Mouse (Mus musculus): ENCODE data around the gene Psg19.
"Not testable (repeated sequence)": the region's sequence is repeated elsewhere in the genome, so short reads cannot be mapped to it uniquely, and the experiment has no call there.

Gene Psg19

GRCm38 (mm10) chr7:18798420-18798819 is at the start of gene Psg19:
Psg19 (minus strand) TSS chr7:18798520.
- DNase-seq (ENCODE audit: low read depth, low spot score), result no peak

DNA sequence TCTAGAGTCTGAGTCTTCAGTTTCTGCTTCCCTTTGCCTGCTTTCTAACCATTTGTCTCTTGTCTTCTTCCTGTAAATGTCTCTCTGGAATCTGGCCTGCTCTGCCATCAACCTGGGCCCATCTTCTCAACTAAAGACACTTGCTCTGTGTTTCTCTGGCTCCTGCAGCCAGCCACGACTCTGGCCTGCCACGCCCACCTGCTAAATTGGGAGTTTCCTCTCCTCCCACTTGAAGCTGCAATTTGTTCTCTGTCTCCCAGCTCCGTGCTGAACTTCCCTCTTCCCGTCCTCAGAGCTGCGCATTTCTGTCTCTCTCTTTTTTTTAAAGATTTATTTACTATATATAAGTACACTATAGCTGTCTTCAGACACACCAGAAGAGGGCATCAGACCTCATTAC is 46.5 kb upstream of the Psg19 start:
- peak; percentile 1 for DNase-seq (ENCODE audit: low read depth, low spot score)

- no peak for DNase-seq (ENCODE audit: low read depth, low spot score)
These were observed 42.9 kb upstream of the Psg19 start for GRCm38 (mm10) chr7:18841174-18841567.

DNA sequence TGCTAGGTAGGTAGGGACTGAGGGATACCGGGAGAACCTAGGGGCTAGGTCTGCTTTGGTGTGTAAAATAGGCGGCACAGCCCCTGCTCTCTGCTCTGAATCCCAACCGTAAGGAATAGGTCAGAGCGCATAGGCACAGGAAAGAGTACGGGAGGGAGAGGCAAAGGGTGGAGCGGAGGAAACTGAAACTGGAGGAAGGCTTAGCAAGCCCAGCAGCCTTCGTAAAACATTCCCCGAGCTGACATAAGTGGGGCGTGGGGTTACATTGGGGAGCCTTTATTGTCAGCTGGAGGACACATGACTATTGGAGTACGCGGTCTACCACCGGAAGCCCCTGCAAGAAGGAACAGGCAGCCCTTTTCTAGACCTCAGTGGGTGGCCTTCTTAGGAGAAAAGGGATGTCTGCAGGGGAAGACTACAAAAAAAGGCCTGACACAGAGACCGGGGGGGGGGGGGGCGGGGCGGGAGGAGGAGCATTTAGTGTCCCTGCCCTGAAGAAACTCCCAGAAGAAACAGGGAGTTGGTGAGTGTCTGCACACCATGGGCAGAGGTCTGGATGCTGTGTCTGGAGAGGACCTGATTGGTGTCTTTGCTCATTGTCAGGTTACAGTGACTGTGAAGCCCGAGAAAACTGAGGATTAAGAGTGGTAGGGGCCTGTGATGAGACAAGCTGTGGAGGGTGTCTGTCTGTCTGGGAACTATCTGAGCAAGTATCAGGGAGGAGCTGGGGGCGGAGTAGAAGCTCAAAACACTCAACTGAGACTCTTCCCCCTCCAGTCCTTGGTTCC is 42.3 kb upstream of the Psg19 start:
- DNase-seq (ENCODE audit: low read depth, low spot score), result peak; percentile 56

- peak; percentile 12 for DNase-seq (ENCODE audit: low read depth, low spot score)
These were observed 41.5 kb upstream of the Psg19 start, which contains the start of gene Mill2 for GRCm38 (mm10) chr7:18839865-18840264. Mill2 (plus strand) TSS chr7:18839966.

DNA sequence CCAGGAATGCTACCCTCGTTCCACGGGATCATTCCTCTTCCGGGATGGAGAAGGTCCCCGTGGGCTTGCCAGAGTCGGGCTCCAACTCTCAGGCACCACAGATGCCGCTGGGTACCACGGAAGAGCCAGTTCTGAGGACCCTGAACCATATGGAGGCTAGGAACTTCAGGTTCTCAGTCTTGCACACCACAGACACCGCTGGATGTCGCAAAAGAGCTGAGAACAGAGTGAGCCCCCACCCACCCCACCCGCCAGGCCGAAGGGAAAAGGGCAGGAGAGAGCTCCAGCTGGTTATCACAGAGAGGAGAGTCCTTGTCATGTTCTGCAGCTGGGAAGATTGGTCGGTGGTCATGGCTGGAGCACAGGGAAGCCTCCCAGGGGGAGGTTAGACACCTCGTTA is 34.0 kb upstream of the Psg19 start:
- no peak for DNase-seq (ENCODE audit: low read depth, low spot score)

GRCm38 (mm10) chr7:18829545-18829944 is 31.2 kb upstream of the Psg19 start:
- no peak for DNase-seq (ENCODE audit: low read depth, low spot score)

DNA sequence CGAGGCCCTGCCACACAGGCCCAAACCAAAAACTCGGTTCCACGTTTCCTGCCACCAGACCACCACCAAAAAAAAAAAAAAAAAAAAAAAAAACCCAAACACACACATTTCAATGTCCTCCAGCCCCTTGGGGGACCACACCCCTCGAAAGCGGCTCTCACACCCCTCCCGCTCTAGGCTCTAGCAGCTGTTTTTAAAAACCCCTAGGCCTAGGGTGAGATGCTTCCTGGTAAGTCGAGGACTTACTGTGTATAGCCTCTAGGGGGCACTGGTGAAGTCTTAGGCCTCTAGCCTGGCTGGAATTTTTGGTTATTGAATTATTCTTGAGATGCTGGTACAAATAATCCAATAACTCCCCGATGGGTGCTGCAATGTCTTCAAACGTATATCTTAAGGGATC is 30.3 kb upstream of the Psg19 start:
- DNase-seq (ENCODE audit: low read depth, low spot score), result peak; percentile 13

DNA sequence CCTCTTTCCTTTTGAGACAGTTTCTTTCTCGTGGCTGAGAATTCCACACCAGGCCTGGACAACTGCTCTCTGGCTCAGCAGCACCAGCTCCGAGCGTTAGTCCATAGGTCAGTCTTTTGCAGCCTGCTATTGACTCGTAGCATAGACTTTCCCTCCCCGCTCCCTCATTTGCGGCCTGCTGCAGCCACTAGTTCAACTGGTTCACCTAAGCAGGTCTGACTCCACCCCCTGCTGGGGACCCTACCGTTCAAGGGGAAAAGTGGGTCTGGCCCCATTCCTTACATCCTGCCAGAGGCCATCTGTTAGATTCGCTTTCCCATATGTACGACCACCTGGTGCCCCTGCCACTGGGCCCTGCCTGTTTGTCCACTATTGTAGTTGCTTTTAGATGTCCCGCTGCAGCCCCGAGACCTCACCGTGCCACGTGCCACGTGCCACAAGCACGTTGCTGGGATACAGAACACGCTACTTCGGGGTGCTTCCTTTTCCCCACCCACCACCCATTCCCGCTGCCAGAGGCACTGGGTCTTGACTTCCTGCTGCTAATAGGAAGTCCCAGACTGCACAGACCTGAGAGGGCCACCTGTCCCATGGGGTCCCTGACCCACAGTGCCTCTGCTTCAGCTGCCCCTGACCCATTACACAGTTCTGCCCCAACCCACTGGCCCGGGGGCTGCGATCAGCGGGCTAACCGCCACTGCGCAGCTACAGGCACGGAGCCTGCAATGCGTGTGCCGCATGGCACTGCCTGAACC is 29.6 kb upstream of the Psg19 start:
- no peak for DNase-seq (ENCODE audit: low read depth, low spot score)

DNA sequence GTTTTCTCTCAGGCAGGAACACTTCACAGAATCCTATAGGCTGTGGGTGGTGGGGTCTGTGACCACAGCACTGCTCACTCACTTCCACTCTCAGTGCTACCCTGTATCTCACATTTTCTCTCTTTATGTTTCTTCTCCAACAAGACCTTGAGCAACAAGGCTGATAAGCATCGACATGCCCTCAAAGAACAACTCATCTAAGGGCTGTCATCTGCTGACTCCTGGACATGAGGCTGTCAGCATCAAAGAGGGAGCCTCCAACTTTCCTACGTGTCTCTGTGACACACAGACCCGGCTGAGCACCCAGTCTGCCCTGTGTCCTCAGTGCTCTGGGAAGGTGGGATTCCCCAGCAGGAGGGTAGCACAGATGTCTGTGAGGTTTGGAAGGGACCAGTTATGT is 23.2 kb upstream of the Psg19 start, which contains the start of gene Psg17:
TSS of gene Psg17 (minus strand) at position 101 of the 400 bp plus-strand sequence.
- no peak for DNase-seq (ENCODE audit: low read depth, low spot score)

GRCm38 (mm10) chr7:18818301-18818700 is 20.0 kb upstream of the Psg19 start:
- DNase-seq (ENCODE audit: low read depth, low spot score), result no peak

DNA sequence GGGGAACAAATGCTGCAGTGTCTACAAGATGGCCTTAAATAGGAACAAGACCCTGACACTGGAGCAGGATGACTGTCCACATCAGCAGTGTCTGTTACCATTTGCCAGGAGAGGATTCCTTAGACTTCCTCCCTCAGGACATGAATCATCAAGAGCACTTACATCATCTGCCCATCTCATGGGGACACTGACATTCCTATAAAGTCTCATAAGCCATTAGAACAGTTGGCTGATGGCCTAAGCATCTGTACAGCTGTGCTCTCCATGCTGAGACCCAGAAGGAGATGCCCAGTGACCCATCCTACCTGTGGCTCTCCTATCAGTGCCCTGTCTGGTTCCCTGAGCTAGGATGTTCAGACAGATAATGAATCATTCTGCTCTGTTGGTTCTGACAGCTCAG is 5.2 kb upstream of the Psg19 start:
- DNase-seq (ENCODE audit: low read depth, low spot score), result no peak

GRCm38 (mm10) chr7:18799129-18799528 is 809 bp upstream of the Psg19 start:
- no peak for DNase-seq (ENCODE audit: low read depth, low spot score)

- not testable (repeated sequence) for DNase-seq (ENCODE audit: low read depth, low spot score)
These were observed 7.6 kb downstream of the Psg19 start for GRCm38 (mm10) chr7:18790671-18791070.

GRCm38 (mm10) chr7:18781301-18781700 is 17.0 kb downstream of the Psg19 start:
- not testable (repeated sequence) for DNase-seq (ENCODE audit: low read depth, low spot score)

- no peak for DNase-seq (ENCODE audit: low read depth, low spot score)
These were observed 19.0 kb downstream of the Psg19 start for GRCm38 (mm10) chr7:18779337-18779781.

DNA sequence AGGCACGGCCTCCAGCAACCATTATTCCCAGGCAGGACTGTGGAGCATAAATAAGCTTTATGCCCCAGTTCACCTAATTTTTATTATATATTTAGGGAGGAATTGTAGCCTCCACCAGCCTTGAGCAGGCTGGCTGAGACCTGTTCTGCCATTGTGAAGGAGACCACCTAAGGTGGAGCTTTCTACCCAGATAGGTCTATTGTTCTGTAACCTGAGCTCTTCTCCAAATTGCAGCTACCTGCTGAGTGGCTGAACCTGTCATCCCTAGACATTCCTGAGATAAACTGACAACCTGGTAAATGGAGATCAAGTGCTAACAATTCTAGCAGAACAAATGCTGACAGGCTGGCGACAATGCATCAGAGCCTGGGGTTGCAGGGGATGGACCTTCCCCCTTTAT is 35.4 kb downstream of the Psg19 start:
- not testable (repeated sequence) for DNase-seq (ENCODE audit: low read depth, low spot score)

DNA sequence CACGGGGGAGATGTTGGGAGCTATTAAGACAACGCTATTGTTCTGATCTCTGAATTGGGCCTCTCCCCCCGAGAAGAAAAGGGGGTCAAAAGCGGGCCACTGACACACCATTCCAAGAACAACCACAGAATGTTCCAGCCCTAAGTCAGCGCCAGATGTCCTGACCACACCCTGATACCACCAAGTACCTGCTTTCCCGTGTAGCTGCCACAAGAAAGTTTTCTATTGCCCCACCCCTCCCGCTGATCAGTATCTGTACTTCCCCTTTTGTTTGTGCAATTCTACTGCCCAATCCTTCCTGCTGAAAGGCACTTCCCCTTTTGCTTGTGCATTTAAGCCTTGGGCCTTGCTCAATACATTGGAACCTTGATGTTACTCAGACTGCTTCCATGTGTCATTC is 38.2 kb downstream of the Psg19 start:
- DNase-seq (ENCODE audit: low read depth, low spot score), result not testable (repeated sequence)

DNA sequence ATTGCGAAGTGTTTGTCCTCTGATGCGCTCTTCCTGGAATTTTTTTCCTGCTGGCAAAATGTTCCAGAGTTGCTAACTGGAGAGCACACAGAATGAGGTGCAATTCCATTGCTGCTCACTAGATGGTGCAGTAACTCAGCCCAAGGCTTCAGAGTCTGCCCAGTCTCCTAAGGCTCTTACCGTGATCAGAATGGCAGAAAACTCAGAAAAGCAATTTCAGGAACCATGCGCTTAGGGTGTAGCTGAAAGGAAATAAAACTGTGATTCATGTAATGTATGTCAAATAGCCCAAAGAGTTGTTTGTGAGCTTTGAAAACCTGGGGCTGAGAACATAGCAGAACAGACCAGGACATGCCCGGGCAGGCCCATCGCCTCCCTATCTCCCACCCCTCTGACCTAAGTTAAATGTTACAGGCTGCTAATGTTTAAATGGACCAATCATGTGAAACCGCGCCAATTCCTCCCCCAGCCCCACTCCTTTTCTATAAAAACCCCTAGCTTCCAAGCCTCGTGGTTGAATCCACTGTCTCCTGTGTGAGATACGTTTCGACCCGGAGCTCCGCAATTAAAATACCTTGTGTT is 48.3 kb downstream of the Psg19 start:
- peak; percentile 84 for DNase-seq (ENCODE audit: low read depth, low spot score)

DNA sequence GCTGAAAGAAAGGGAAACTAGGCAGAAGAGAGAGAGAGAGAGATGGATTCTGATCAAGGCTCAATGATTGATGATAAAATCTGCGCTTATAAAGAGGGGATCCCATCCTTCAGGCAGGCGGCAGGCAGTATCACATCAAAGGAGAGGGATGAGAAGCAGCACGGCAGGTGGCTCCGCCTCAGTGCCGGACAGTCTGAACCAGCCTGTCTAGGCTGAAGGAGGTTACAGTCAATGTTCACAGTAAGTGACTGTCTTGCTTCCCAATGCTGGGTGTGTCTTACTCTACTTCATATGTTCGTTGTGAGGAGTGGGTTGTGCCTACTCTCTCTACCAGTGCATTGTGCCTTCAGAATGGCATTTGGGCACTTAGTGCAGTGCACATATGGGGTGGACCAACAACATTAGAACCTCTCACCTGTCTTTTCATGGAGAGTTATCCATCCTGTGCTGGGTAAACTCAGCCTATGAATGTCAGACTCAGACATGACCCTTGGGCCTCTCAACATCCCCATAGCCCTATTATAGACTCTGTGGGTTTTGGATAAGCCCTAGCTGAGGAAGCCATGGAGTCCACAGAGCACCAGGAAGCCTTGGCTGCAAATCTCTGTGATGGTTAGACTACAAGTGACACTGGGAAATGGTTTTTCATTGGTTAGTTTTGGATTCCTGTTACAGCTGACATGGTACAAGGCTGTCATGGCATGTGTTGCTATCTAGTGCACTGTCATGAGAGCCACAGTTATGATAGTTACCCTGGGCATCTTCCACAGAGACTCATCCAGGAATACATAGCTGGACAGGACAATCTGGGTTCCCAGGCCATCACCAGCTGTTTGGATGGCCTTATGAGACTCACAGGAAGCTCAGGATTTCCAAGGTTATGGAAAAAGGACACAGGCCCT is 49.1 kb downstream of the Psg19 start:
- DNase-seq (ENCODE audit: low read depth, low spot score), result no peak

GRCm38 (mm10) chr7:18747420-18747819 is 50.9 kb downstream of the Psg19 start:
- not testable (repeated sequence) for DNase-seq (ENCODE audit: low read depth, low spot score)

All from brain, adult 2 months (tissue).